Mouse (Mus musculus): ENCODE results near the gene Pex5l. TPM values are rescaled to one million over a fixed set of nuclear protein-coding genes. Genes with fewer than 3 reads are reported as not detected.

Gene Pex5l
- polyA plus RNA-seq, 1 experiment = 113 TPM

DNA sequence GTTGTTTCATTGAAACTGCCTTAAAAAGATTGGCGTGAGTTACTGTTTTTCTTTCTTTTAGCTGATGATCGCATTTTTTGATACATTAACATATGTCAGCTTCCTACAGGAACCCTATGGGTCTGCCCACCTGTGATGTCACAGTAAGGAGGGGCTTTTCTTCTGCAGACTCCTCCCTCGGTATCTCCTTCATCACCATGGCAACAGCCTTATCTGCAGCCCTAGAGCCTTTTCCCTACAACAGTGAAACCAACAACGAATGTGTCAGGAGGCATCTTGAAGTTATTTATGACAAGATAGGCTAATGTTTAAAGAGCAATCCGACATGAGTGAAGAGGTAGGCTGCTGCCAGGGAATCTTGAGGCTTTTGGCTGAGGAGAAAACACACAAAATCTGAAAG is 118.5 kb downstream of the Pex5l start:
- H3K27ac ChIP-seq (ENCODE audit: insufficient read depth, low read length) = no peak overlapping the region
- H3K4me1 ChIP-seq (ENCODE audit: control insufficient read depth, insufficient read depth, low read length) = no peaks in the 10 kb centered on the region
- TF ChIP-seq CTCF (IDR thresholded peaks at IDR 0.05; ENCODE audit: extremely low read depth, insufficient read depth, low read length) (no peak), POLR2A (IDR thresholded peaks at IDR 0.05; ENCODE audit: extremely low read depth, insufficient read depth, low read length) (no peak)
- H3K4me3 ChIP-seq (ENCODE audit: insufficient read depth, low read length) = no peak overlapping the region

DNA sequence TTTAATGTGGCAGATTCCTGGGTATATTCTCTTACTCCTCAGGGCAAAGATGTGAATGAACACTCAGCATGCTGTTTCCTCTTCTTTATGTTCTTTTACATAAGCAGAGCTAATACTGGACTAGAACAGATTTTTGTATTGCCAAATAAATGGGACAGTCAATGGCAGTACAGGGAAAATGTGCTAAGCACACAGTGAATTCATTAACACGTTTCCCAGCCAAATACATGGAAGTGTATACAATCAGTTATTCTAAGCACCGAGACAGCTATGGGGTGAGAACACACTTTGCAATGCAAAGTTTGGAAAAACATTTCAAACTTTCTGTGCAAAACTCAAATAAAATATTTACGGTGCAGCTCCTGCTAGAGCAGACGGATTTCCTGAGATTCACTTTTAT is 139.1 kb downstream of the Pex5l start:
- H3K4me3 ChIP-seq (ENCODE audit: insufficient read depth, low read length) = no peak overlapping the region
- H3K27ac ChIP-seq (ENCODE audit: insufficient read depth, low read length) = no peak overlapping the region
- H3K4me1 ChIP-seq (ENCODE audit: control insufficient read depth, insufficient read depth, low read length) = peaks cover 1% of the 10 kb centered on the region; the same call in 1 of the 2 replicates
- TF ChIP-seq POLR2A (IDR thresholded peaks at IDR 0.05; ENCODE audit: extremely low read depth, insufficient read depth, low read length) = no peak

DNA sequence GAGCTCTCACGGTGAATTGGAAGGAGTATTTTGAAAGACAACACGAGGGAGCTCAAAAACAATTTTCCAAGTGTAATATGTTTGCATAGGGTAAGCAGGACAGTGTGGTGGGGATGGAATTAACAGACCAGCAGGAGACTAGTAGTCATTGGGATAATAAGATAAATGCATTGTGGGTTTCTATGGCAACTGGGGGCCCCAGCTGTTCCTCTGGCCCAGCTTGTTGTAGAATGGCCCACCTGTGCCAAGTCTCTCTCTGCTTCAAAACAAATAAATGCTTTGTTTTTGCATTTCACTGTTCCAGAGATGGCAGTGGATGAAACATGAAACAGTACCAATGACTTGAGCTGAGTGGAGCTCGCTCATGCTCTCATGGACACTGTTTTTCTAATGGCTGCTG is 141.3 kb downstream of the Pex5l start:
- H3K27ac ChIP-seq (ENCODE audit: insufficient read depth, low read length) = no peak overlapping the region
- peaks cover 1% of the 10 kb centered on the region; the same call in 1 of the 2 replicates for H3K4me1 ChIP-seq (ENCODE audit: control insufficient read depth, insufficient read depth, low read length)
- TF ChIP-seq POLR2A (IDR thresholded peaks at IDR 0.05; ENCODE audit: extremely low read depth, insufficient read depth, low read length) (no peak), CTCF (IDR thresholded peaks at IDR 0.05; ENCODE audit: extremely low read depth, insufficient read depth, low read length) (no peak)
- H3K4me3 ChIP-seq (ENCODE audit: insufficient read depth, low read length) = no peak overlapping the region

GRCm38 (mm10) chr3:33000383-33001015 is 142.5 kb downstream of the Pex5l start:
- Histone ChIP-seq H3K4me1 (ENCODE audit: control insufficient read depth, insufficient read depth, low read length) (peaks cover 1% of the 10 kb centered on the region; the same call in 1 of the 2 replicates), H3K4me3 (ENCODE audit: insufficient read depth, low read length) (no peak overlapping the region), H3K27ac (ENCODE audit: insufficient read depth, low read length) (no peak overlapping the region)
- TF ChIP-seq CTCF (IDR thresholded peaks at IDR 0.05; ENCODE audit: extremely low read depth, insufficient read depth, low read length) = no peak
- no peak for TF ChIP-seq POLR2A (IDR thresholded peaks at IDR 0.05; ENCODE audit: extremely low read depth, insufficient read depth, low read length)

GRCm38 (mm10) chr3:32991713-32992575 is 151.1 kb downstream of the Pex5l start:
- TF ChIP-seq POLR2A (IDR thresholded peaks at IDR 0.05; ENCODE audit: extremely low read depth, insufficient read depth, low read length) = no peak
- H3K27ac ChIP-seq (ENCODE audit: insufficient read depth, low read length) = no peak overlapping the region
- H3K4me3 ChIP-seq (ENCODE audit: insufficient read depth, low read length) = no peak overlapping the region
- H3K4me1 ChIP-seq (ENCODE audit: control insufficient read depth, insufficient read depth, low read length) = peaks cover 2% of the 10 kb centered on the region

DNA sequence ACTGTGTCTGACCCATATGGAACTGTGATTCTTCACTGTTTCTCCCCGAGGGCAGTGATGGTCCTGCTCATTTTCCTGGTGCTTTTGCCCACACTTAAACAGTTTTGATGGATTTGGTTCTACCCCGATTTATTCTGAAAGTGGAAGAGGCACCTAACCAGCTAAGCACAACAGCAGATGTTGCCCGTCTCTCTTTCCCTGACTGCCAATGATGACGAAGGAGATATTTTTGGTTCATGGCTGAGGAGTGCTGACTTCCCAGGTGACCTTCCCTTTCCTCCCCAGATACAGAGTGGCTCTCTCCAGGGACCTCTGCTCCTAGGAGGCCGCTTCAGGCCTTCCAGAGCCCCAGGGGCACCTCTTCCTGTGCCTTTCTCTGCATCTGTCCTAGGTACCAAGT is 155.2 kb downstream of the Pex5l start:
- TF ChIP-seq POLR2A (IDR thresholded peaks at IDR 0.05; ENCODE audit: extremely low read depth, insufficient read depth, low read length) (no peak), CTCF (IDR thresholded peaks at IDR 0.05; ENCODE audit: extremely low read depth, insufficient read depth, low read length) (no peak)
- Histone ChIP-seq H3K4me3 (ENCODE audit: insufficient read depth, low read length) (no peak overlapping the region), H3K27ac (ENCODE audit: insufficient read depth, low read length) (0 out of 2 replicates have a peak overlapping the region, but pooled peaks have one; percentile 28), H3K4me1 (ENCODE audit: control insufficient read depth, insufficient read depth, low read length) (peaks cover 2% of the 10 kb centered on the region)

GRCm38 (mm10) chr3:32985141-32985540 is 157.9 kb downstream of the Pex5l start:
- TF ChIP-seq POLR2A (IDR thresholded peaks at IDR 0.05; ENCODE audit: extremely low read depth, insufficient read depth, low read length) = no peak
- TF ChIP-seq CTCF (IDR thresholded peaks at IDR 0.05; ENCODE audit: extremely low read depth, insufficient read depth, low read length) = no peak
- Histone ChIP-seq H3K4me3 (ENCODE audit: insufficient read depth, low read length) (no peak overlapping the region), H3K27ac (ENCODE audit: insufficient read depth, low read length) (no peak overlapping the region), H3K4me1 (ENCODE audit: control insufficient read depth, insufficient read depth, low read length) (peaks cover 2% of the 10 kb centered on the region)

GRCm38 (mm10) chr3:32979981-32980380 is 163.1 kb downstream of the Pex5l start:
- no peak overlapping the region for H3K4me3 ChIP-seq (ENCODE audit: insufficient read depth, low read length)
- no peak overlapping the region for H3K27ac ChIP-seq (ENCODE audit: insufficient read depth, low read length)
- no peaks in the 10 kb centered on the region for H3K4me1 ChIP-seq (ENCODE audit: control insufficient read depth, insufficient read depth, low read length)
- no peak for TF ChIP-seq POLR2A (IDR thresholded peaks at IDR 0.05; ENCODE audit: extremely low read depth, insufficient read depth, low read length)

GRCm38 (mm10) chr3:32979238-32979637 is 163.8 kb downstream of the Pex5l start:
- no peak overlapping the region for H3K27ac ChIP-seq (ENCODE audit: insufficient read depth, low read length)
- TF ChIP-seq CTCF (IDR thresholded peaks at IDR 0.05; ENCODE audit: extremely low read depth, insufficient read depth, low read length) (no peak), POLR2A (IDR thresholded peaks at IDR 0.05; ENCODE audit: extremely low read depth, insufficient read depth, low read length) (no peak)
- no peaks in the 10 kb centered on the region for H3K4me1 ChIP-seq (ENCODE audit: control insufficient read depth, insufficient read depth, low read length)

GRCm38 (mm10) chr3:32970257-32970656 is 172.8 kb downstream of the Pex5l start:
- Histone ChIP-seq H3K4me3 (ENCODE audit: insufficient read depth, low read length) (no peak overlapping the region), H3K27ac (ENCODE audit: insufficient read depth, low read length) (no peak overlapping the region), H3K4me1 (ENCODE audit: control insufficient read depth, insufficient read depth, low read length) (no peaks in the 10 kb centered on the region)
- TF ChIP-seq CTCF (IDR thresholded peaks at IDR 0.05; ENCODE audit: extremely low read depth, insufficient read depth, low read length) = no peak
- no peak for TF ChIP-seq POLR2A (IDR thresholded peaks at IDR 0.05; ENCODE audit: extremely low read depth, insufficient read depth, low read length)

More at GRCm38 (mm10) chr3:32979238-32979637, 163.8 kb downstream of the Pex5l start:
- H3K4me3 ChIP-seq (ENCODE audit: insufficient read depth, low read length) = no peak overlapping the region

Data from cortical plate, adult 2 months (tissue).